In genomic region chr6:139838239-139838638, GRCm38 (mm10) we compare ENCODE assay signal across 14 mouse cellular contexts.
"Had no signal": no experiment of that assay in that cellular context is flagged by ENCODE, and none has a peak within 500 bp of the region (broad histone marks: within the 10 kb centered on the region; RNA-seq: fewer than 3 reads in every experiment).

No protein-coding gene starts in this region.

- H3K27me3 ChIP-seq: kidney, embryonic 15.5 days; liver, embryonic 15.5 days; megakaryocyte, embryonic 14.5 days; midbrain, embryonic 13.5 days; neural tube, embryonic 12.5 days had no signal

- H3K9me3 ChIP-seq: kidney, embryonic 15.5 days; midbrain, embryonic 13.5 days; neural tube, embryonic 12.5 days had no signal

- H3K36me3 ChIP-seq: kidney, embryonic 15.5 days; liver, embryonic 15.5 days; midbrain, embryonic 13.5 days; neural tube, embryonic 12.5 days had no signal

- H3K4me3 ChIP-seq: kidney, embryonic 15.5 days; liver, embryonic 15.5 days; megakaryocyte, embryonic 14.5 days; midbrain, embryonic 13.5 days; neural tube, embryonic 12.5 days had no signal

- DNase-seq: kidney, postnatal 14 days; layer of hippocampus, adult 9-11 months; layer of hippocampus, postnatal 36 days; lung, adult 2 months; lung, postnatal 14 days; thymus, postnatal 4 days had no signal

- H3K4me1 ChIP-seq: kidney, embryonic 15.5 days; liver, embryonic 15.5 days; megakaryocyte, embryonic 14.5 days; midbrain, embryonic 13.5 days; neural tube, embryonic 12.5 days had no signal

- H3K4me2 ChIP-seq: kidney, embryonic 15.5 days; liver, embryonic 11.5 days; liver, embryonic 15.5 days; midbrain, embryonic 13.5 days; neural tube, embryonic 12.5 days had no signal

- H3K9ac ChIP-seq: kidney, embryonic 15.5 days; liver, embryonic 15.5 days; midbrain, embryonic 13.5 days; neural tube, embryonic 12.5 days had no signal

- H3K27ac ChIP-seq: kidney, embryonic 15.5 days; liver, embryonic 15.5 days; macrophage; midbrain, embryonic 13.5 days; neural tube, embryonic 12.5 days; stomach, postnatal 0 days had no signal
